Mouse (Mus musculus) testis, adult 2 months (tissue): ENCODE data around the gene Lmo2.

ENCODE experiments used
- CTCF ChIP-seq: fragments of 200-500 bp; IDR thresholded peaks from 2 replicates; pipeline ENCODE4 v1.5.1; 2012; ENCODE audit warnings: low read depth, mild to moderate bottlenecking, inconsistent platforms, low read length, moderate library complexity; ENCODE audit not compliant: control insufficient read depth, insufficient read depth, insufficient replicate concordance
- POLR2A ChIP-seq: fragments of 200-500 bp; IDR thresholded peaks from 2 replicates; pipeline ENCODE4 v1.6.1; 2012; ENCODE audit warnings: low read depth, mild to moderate bottlenecking, inconsistent platforms, low read length, moderate library complexity; ENCODE audit not compliant: control insufficient read depth

DNA sequence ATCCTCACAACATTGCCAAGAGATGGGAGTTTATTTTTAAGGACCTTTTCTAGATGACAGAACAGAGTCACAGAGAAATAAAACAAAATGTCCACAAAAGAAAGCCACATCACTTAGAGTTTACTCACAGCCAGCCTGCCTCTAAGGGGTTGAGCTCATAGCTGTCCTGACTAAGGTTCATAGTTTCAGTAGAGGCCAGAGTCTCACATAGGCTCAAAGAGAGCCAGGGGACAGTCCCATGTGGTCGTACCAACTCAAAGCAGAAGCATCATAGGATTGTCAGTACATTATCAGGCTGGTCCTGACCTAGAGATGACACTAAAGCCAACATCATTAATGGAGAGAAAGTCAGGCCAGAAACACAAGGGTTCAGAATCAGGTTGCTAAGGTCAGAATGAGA, 19.2 kb upstream of the Lmo2 start:
- TF ChIP-seq CTCF (no peak), POLR2A (no peak)
